Mouse (Mus musculus) small intestine, adult 2 months (tissue): ENCODE measurements around the gene Shkbp1. TPM values are rescaled to one million over a fixed set of nuclear protein-coding genes. Genes with fewer than 3 reads are reported as not detected.

Source experiments
- H3K27ac ChIP-seq: fragments of 200-500 bp; 2 replicates; pipeline ENCODE4 v1.5.1; 2012; ENCODE audit warnings: low read depth, low read length, control low read depth, inconsistent platforms; ENCODE audit not compliant: insufficient read depth
- H3K27me3 ChIP-seq: fragments of 200-500 bp; 2 replicates; pipeline ENCODE4 v1.6.1; 2012; ENCODE audit warnings: mild to moderate bottlenecking, moderate library complexity, low read length, inconsistent platforms; ENCODE audit not compliant: control insufficient read depth, insufficient read depth
- H3K36me3 ChIP-seq: fragments of 200-500 bp; 2 replicates; pipeline ENCODE4 v1.6.1; 2012; ENCODE audit warnings: mild to moderate bottlenecking, low read length, control low read depth, inconsistent platforms; ENCODE audit not compliant: control insufficient read depth, insufficient read depth
- H3K4me1 ChIP-seq: fragments of 200-500 bp; 2 replicates; pipeline ENCODE4 v1.6.1; 2012; ENCODE audit warnings: low read length, inconsistent platforms, mixed read lengths; ENCODE audit not compliant: control insufficient read depth, insufficient read depth, insufficient read length
- H3K4me3 ChIP-seq: fragments of 200-500 bp; 2 replicates; pipeline ENCODE4 v1.5.1; 2012; ENCODE audit warnings: low read depth, mild to moderate bottlenecking, control low read depth, inconsistent platforms, low read length, moderate library complexity
- CTCF ChIP-seq: fragments of 200-500 bp; IDR thresholded peaks from 2 replicates; pipeline ENCODE4 v1.5.1; 2012; ENCODE audit warnings: low read depth, mild to moderate bottlenecking, control low read depth, inconsistent platforms, low read length, moderate library complexity, mixed read lengths; ENCODE audit not compliant: insufficient replicate concordance, insufficient read length; ENCODE audit errors: extremely low read depth
- POLR2A ChIP-seq: fragments of 200-500 bp; IDR thresholded peaks from 2 replicates; pipeline ENCODE4 v1.6.1; 2012; ENCODE audit warnings: low read depth, mild to moderate bottlenecking, control low read depth, inconsistent platforms, low read length, moderate library complexity
- WGBS: fragments of 180-500 bp; shearing (Covaris S2); methylation state at CpG from one replicate; pipeline ENCODE4 v1.1.7; 2018; 5-methylcytosine and 5-hydroxymethylcytosine counted together
- polyA plus RNA-seq: library from polyadenylated mRNA; depleted of rRNA; stranded (reverse); fragments of >200 nt; gene quantifications from 2 replicates; pipeline ENCODE4 v1.2.3, GENCODE M21; 2012

Gene Shkbp1
- polyA plus RNA-seq, 1 experiment: 115 TPM

DNA sequence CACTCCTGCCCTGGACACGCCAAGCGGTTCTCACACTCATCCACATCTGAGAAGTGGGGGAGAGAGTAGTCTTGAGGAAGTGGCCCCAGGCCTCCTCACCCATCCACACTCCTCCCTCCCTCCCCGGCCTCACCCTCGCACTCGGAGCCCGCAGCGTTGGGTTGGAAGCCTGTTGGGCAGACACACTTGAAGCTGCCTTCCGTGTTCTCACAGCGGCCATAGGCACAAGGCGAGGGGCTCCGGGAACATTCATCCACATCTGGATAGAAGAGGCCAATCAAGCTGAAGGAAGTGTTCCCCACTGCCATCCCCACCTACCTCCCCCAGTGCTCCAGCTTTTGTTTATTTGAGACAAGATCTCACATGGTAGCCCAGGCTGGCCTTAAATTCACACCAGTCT is 31.7 kb downstream of the Shkbp1 start:
- 94% methylated on average over 11 of the region's 11 CpGs for WGBS
- H3K36me3 ChIP-seq: no peaks in the 10 kb centered on the region
- peaks cover 10% of the 10 kb centered on the region for H3K27me3 ChIP-seq
- no peak for TF ChIP-seq POLR2A
- TF ChIP-seq CTCF: no peak
- H3K27ac ChIP-seq: no peak overlapping the region
- no peak overlapping the region for H3K4me3 ChIP-seq
- H3K4me1 ChIP-seq: peaks cover 12% of the 10 kb centered on the region

GRCm38 (mm10) chr7:27323001-27323400 is 32.8 kb downstream of the Shkbp1 start:
- Histone ChIP-seq H3K4me3 (no peak overlapping the region), H3K27me3 (peaks cover 10% of the 10 kb centered on the region), H3K27ac (no peak overlapping the region), H3K36me3 (no peaks in the 10 kb centered on the region), H3K4me1 (peaks cover 8% of the 10 kb centered on the region)
- TF ChIP-seq CTCF: no peak
- TF ChIP-seq POLR2A: no peak
- WGBS: 90% methylated on average over 5 of the region's 5 CpGs

DNA sequence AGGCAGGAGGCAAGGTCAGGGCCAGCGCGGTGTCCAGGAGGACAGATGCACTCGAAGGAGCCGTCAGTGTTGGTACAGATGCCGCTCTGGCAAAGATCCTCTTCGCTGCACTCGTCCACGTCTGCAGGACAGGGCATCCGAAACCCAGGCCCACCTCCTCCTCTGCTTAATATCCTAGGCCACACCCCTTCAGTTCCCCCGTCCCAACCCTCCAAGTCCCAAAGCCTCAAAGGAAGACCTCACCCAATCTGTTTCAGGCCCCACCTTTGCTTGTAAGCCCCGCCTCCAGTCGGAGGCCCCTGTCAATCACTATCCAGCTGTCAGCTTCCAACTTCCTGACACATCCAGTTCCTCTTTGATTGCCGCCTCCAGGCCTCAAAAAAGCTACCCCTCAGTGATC is 33.5 kb downstream of the Shkbp1 start:
- H3K27me3 ChIP-seq: peaks cover 10% of the 10 kb centered on the region
- H3K4me3 ChIP-seq: no peak overlapping the region; the same call in 1 of the 2 replicates
- WGBS: 42% methylated on average over 13 of the region's 13 CpGs
- TF ChIP-seq POLR2A (no peak), CTCF (no peak)
- H3K4me1 ChIP-seq: peaks cover 8% of the 10 kb centered on the region
- no peak overlapping the region for H3K27ac ChIP-seq
- no peaks in the 10 kb centered on the region for H3K36me3 ChIP-seq

DNA sequence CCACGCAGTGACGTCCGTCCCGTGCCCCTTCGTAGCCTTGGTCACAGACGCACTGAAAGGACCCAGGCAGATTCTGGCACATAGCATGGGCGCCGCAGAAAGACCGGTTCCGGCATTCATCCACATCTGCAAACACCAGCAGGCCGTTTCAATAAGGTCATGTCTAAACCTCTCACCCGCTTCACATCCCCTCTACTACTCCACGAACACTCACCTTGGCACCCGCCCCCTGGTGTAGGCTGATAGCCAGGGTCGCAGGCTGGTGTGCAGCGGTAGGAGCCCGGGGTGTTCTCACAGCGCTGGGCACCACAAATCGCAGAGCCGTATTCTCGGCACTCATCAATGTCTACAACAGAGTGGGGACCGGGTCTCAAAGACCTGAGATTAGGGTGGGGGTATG is 36.4 kb downstream of the Shkbp1 start:
- Histone ChIP-seq H3K27me3 (peaks cover 3% of the 10 kb centered on the region; the same call in 1 of the 2 replicates), H3K4me3 (no peak overlapping the region), H3K36me3 (no peaks in the 10 kb centered on the region), H3K27ac (no peak overlapping the region), H3K4me1 (no peaks in the 10 kb centered on the region)
- WGBS: 87% methylated on average over 22 of the region's 22 CpGs
- TF ChIP-seq CTCF (no peak), POLR2A (no peak)

GRCm38 (mm10) chr7:27315958-27316357 is 39.9 kb downstream of the Shkbp1 start:
- H3K27me3 ChIP-seq: no peaks in the 10 kb centered on the region
- no peaks in the 10 kb centered on the region for H3K36me3 ChIP-seq
- H3K27ac ChIP-seq: no peak overlapping the region
- H3K4me3 ChIP-seq: no peak overlapping the region
- 54% methylated on average over 7 of the region's 7 CpGs for whole genome bisulfite sequencing
- no peak for TF ChIP-seq CTCF
- TF ChIP-seq POLR2A: no peak
- H3K4me1 ChIP-seq: no peaks in the 10 kb centered on the region

DNA sequence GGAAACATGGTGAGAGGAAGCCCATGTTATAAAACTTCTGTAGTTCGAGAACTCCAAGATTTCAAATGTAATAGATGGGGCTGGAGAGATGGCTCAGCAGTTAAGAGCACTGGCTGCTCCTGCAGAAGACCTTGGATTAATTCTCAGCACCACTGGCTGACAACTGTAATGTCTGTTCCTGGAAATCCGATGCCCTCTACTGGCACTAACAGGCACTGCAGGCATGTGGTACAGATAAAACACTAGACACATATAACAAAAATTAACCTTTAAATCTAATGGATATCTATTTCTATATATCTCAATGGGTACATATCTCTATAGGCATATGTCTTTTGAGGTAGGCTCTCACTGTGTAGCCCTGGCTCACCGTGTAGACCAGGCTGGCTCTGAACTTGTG is 41.4 kb downstream of the Shkbp1 start:
- H3K4me1 ChIP-seq: peaks cover 3% of the 10 kb centered on the region
- H3K36me3 ChIP-seq: no peaks in the 10 kb centered on the region
- TF ChIP-seq POLR2A: no peak
- TF ChIP-seq CTCF: peak; percentile 27; the same call in 1 of the 2 replicates
- 89% methylated on average over 3 of the region's 3 CpGs for WGBS
- no peak overlapping the region for H3K27ac ChIP-seq
- no peaks in the 10 kb centered on the region for H3K27me3 ChIP-seq
- H3K4me3 ChIP-seq: no peak overlapping the region

DNA sequence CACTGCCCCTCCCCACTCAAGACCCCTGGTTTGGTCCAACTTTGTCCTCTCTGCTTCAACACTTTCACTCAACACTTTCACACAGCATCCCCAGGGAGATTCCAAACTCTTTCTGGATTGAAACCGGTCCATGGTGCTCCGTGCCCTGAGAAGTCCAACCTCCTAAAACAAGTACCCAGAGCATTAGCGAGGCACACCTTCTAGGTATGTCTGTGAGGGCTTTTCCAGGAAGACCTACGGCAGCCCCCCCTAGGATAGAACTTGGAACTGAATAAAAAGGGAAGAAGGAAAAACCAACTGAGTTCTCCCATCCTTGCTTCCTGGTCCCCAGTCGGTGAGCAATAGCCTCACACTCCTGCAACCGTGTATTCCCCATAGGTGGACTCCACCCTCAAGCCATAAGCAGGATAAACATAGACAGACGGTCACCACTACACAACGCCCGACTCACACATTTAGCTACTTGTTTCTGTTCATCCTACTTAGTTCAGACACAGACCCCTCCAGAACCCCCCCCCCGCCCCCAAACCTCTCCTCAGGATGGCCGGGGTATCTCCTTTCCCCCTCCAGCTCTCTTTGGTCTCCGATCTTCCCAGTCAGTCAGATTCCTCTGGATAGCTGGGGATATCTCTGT is 44.1 kb downstream of the Shkbp1 start:
- H3K27me3 ChIP-seq: no peaks in the 10 kb centered on the region
- no peak for TF ChIP-seq POLR2A
- TF ChIP-seq CTCF: no peak
- H3K4me1 ChIP-seq: peaks cover 3% of the 10 kb centered on the region
- 83% methylated on average over 12 of the region's 12 CpGs for WGBS
- no peak overlapping the region for H3K27ac ChIP-seq
- H3K4me3 ChIP-seq: no peak overlapping the region
- no peaks in the 10 kb centered on the region for H3K36me3 ChIP-seq
